Mouse (Mus musculus): ENCODE measurements around the gene Msantd2.

Msantd2 gene

GRCm38 (mm10) chr9:37543869-37544440 lies 54.8 kb downstream of the Msantd2 start:
- DNase-seq = peak; percentile 29

GRCm38 (mm10) chr9:37544447-37545165 lies 55.5 kb downstream of the Msantd2 start:
- peak; percentile 78 for DNase-seq

GRCm38 (mm10) chr9:37545166-37545610 lies 56.1 kb downstream of the Msantd2 start:
- no peak for DNase-seq

- DNase-seq = no peak
Measured at GRCm38 (mm10) chr9:37545847-37546452, 56.8 kb downstream of the Msantd2 start.

- DNase-seq = no peak
Measured at GRCm38 (mm10) chr9:37546889-37547288, 57.8 kb downstream of the Msantd2 start.

- no peak for DNase-seq
Measured at GRCm38 (mm10) chr9:37550435-37550834, 61.3 kb downstream of the Msantd2 start.

- DNase-seq = no peak
Measured at GRCm38 (mm10) chr9:37551751-37552531, 62.8 kb downstream of the Msantd2 start.

GRCm38 (mm10) chr9:37552536-37553293 lies 63.6 kb downstream of the Msantd2 start, which contains the start of gene Nrgn:
Gene Nrgn, minus strand, starts transcription at chr9:37552904.
- DNase-seq = peak; percentile 91

GRCm38 (mm10) chr9:37554279-37554678 lies 65.2 kb downstream of the Msantd2 start:
- DNase-seq = no peak

- no peak for DNase-seq
Measured at GRCm38 (mm10) chr9:37554838-37555748, 66.0 kb downstream of the Msantd2 start, which contains the start of gene Siae. Gene Siae, plus strand, starts transcription at chr9:37555698.

GRCm38 (mm10) chr9:37556366-37556765 lies 67.2 kb downstream of the Msantd2 start:
- DNase-seq = no peak

GRCm38 (mm10) chr9:37560617-37561016 lies 71.5 kb downstream of the Msantd2 start:
- no peak for DNase-seq

- DNase-seq = no peak
Measured at GRCm38 (mm10) chr9:37563805-37564204, 74.7 kb downstream of the Msantd2 start.

- no peak for DNase-seq
Measured at GRCm38 (mm10) chr9:37567019-37567418, 77.9 kb downstream of the Msantd2 start.

GRCm38 (mm10) chr9:37567454-37567853 lies 78.3 kb downstream of the Msantd2 start:
- no peak for DNase-seq

GRCm38 (mm10) chr9:37567892-37568604 lies 78.9 kb downstream of the Msantd2 start:
- DNase-seq = peak; percentile 45

- peak; percentile 40 for DNase-seq
Measured at GRCm38 (mm10) chr9:37568605-37569214, 79.6 kb downstream of the Msantd2 start.

GRCm38 (mm10) chr9:37569231-37569835 lies 80.2 kb downstream of the Msantd2 start:
- DNase-seq = no peak

- no peak for DNase-seq
Measured at GRCm38 (mm10) chr9:37572204-37572876, 83.2 kb downstream of the Msantd2 start.

Measured in kidney, postnatal 14 days (tissue).